Mouse (Mus musculus) neural tube, embryonic 12.5 days (tissue): ENCODE results near the gene Ahnak2. TPM values are rescaled to one million over a fixed set of nuclear protein-coding genes. Genes with fewer than 3 reads are reported as not detected.
A peak's percentile ranks its signal among the peaks of the same experiment; 100 is the strongest.

Source experiments
- ATAC-seq: fragments of 200-750 bp; cut with Nextera tagmentation; 2 replicates; pipeline ENCODE4 v1.8.0; 2017; ENCODE audit warnings: low read depth, mild to moderate bottlenecking, moderate TSS enrichment, moderate library complexity; ENCODE audit not compliant: low FRiP score
- H3K27ac ChIP-seq: fragments of 300-500 bp; sonication (generic); 2 replicates; pipeline ENCODE4 v1.5.1; 2016
- H3K27me3 ChIP-seq: fragments of 300-500 bp; sonication (generic); replicated peaks from 2 replicates; pipeline ENCODE4 v1.6.1; 2016; ENCODE audit warnings: mild to moderate bottlenecking
- H3K36me3 ChIP-seq: fragments of 300-500 bp; sonication (generic); 2 replicates; pipeline ENCODE4 v1.6.1; 2016; ENCODE audit warnings: mild to moderate bottlenecking
- H3K4me1 ChIP-seq: fragments of 300-500 bp; sonication (generic); 2 replicates; pipeline ENCODE4 v1.6.1; 2016
- H3K4me2 ChIP-seq: fragments of 300-500 bp; sonication (generic); replicated peaks from 2 replicates; pipeline ENCODE4 v1.6.1; 2016; ENCODE audit warnings: mild to moderate bottlenecking
- H3K4me3 ChIP-seq: fragments of 300-500 bp; sonication (generic); 2 replicates; pipeline ENCODE4 v1.5.1; 2016
- H3K9ac ChIP-seq: fragments of 300-500 bp; sonication (generic); 2 replicates; pipeline ENCODE4 v1.6.1; 2016; ENCODE audit warnings: mild to moderate bottlenecking
- H3K9me3 ChIP-seq: fragments of 300-500 bp; sonication (generic); 2 replicates; pipeline ENCODE4 v1.6.1; 2016; ENCODE audit warnings: mild to moderate bottlenecking
- WGBS: fragments of 180-500 bp; shearing (Covaris S2); methylation state at CpG from one replicate; pipeline ENCODE4 v1.1.7; 2016; 5-methylcytosine and 5-hydroxymethylcytosine counted together
- polyA plus RNA-seq: library from polyadenylated mRNA; unstranded; fragments of >200 nt; fragmentation: Nextera tagmentation; extraction: Ambion mirVana; gene quantifications from 2 replicates; pipeline ENCODE4 v1.2.1, GENCODE M21; 2016

Gene Ahnak2
- polyA plus RNA-seq, 1 experiment from 2014 or later, result 0.93 TPM

DNA sequence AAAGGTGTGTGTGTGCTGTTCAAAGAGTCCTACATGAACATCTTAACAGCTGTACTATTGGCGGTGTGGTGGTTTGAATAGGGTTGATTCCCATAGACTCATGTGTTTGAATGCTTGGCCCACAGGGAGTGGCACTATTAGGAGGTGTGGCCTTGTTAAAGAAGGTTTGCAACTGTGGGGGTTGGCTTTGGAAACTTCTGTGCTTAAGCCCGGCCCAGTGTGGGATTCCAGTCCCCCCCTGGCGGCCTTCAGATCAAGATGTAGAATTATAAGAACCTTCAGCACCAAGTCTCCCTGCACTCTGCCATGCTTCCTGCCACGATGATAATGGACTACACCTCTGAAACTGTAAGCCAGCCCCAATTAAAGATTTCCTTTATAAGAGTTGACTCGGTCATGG lies 30.0 kb upstream of the Ahnak2 start:
- ATAC-seq, result no peak
- WGBS, result 93% methylated on average over 5 of the region's 5 CpGs
- Histone ChIP-seq H3K4me1 (peaks cover 24% of the 10 kb centered on the region), H3K4me3 (no peak overlapping the region), H3K9me3 (no peaks in the 10 kb centered on the region), H3K4me2 (no peak overlapping the region), H3K27me3 (no peaks in the 10 kb centered on the region), H3K9ac (no peak overlapping the region), H3K36me3 (peaks cover 16% of the 10 kb centered on the region), H3K27ac (no peak overlapping the region)

DNA sequence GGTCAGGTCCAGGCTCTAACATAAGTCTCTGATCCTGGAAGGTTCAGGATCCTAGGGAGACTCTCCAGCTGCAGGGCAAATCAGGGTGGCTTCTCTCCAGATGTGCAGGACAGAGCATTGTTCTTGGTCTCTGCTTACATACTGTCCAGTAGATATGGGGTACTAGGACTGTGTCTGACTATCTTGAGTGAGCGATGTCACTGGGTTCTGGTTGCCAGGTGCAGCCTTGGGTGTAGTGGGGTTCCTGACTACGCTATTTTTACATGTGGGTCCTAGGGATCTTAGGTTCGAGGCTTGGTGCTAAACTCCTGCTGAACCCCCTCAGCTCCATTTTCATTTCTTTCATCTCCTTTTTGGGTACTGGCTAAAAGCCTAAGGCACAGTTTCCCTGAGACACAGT lies 28.1 kb upstream of the Ahnak2 start:
- ATAC-seq, result no peak
- H3K27me3 ChIP-seq, result no peaks in the 10 kb centered on the region
- peak overlapping the region; percentile 71 for H3K9ac ChIP-seq
- peak overlapping the region; percentile 80 for H3K4me2 ChIP-seq
- peak overlapping the region; percentile 96 for H3K4me3 ChIP-seq
- WGBS, result 91% methylated on average over 3 of the region's 3 CpGs
- H3K9me3 ChIP-seq, result no peaks in the 10 kb centered on the region
- peaks cover 29% of the 10 kb centered on the region for H3K36me3 ChIP-seq
- no peak overlapping the region for H3K27ac ChIP-seq
- H3K4me1 ChIP-seq, result peaks cover 38% of the 10 kb centered on the region

DNA sequence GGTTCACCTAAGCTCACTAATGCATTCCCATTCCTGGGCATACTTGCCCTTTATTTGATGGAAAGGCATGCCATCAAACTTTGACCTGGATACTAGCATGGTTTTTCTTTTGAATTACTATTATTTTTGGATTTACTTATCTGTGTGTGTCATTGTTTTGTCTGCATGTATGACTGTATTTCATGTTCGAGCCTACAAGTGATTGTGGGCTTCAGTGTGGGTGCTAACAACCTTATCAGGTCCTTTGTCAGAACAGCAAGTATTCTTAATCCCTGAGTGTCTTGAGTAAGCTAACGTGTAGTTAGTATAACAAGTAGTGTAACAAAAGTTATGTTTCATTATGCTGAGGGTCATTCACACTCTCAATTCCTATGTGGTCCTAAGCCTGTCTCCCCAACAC lies 27.7 kb upstream of the Ahnak2 start:
- ATAC-seq, result no peak
- peak overlapping the region; percentile 33; the same call in 1 of the 2 replicates for H3K27ac ChIP-seq
- peaks cover 41% of the 10 kb centered on the region for H3K4me1 ChIP-seq
- no peaks in the 10 kb centered on the region for H3K9me3 ChIP-seq
- WGBS, result 42% methylated on average over 2 of the region's 2 CpGs
- peak overlapping the region; percentile 96 for H3K4me3 ChIP-seq
- peak overlapping the region; percentile 80 for H3K4me2 ChIP-seq
- peak overlapping the region; percentile 71 for H3K9ac ChIP-seq
- peaks cover 31% of the 10 kb centered on the region for H3K36me3 ChIP-seq
- no peaks in the 10 kb centered on the region for H3K27me3 ChIP-seq

DNA sequence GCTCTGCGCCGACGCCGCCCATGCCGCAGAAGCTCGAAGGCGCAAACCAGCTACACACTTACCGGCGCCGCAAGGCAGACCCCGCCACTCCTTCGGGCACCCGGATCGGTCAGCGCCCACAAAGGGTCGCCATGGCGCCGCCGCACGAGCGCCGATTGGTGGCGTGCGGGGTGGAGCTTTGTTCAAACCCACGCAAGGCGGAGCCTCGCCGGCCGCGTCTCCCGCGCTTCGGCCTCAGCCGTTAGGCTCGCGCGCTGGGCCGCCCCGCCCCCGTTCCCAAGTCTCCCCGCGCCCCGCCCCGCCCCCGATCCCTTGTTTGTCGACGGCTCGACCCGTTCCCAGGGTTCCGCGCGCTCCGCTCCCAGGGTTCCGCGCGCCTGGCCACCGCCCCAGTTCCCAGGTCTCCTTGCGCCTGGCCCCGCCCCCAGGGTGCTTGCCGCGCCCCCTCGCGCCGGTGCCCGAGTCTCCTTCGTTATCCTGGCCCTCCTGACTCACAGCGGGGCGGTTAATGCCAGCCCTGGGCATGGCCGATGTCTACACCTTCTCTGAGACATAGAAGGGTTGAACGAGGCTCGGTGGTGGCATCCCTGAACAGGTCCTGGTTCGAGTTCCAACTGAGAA lies 26.9 kb upstream of the Ahnak2 start, which contains the start of gene Cdca4:
Gene Cdca4 (minus strand): TSS at position 180 of the 621 bp plus-strand sequence.
- Histone ChIP-seq H3K4me1 (peaks cover 45% of the 10 kb centered on the region), H3K36me3 (peaks cover 39% of the 10 kb centered on the region)
- peak; percentile 96 for ATAC-seq

DNA sequence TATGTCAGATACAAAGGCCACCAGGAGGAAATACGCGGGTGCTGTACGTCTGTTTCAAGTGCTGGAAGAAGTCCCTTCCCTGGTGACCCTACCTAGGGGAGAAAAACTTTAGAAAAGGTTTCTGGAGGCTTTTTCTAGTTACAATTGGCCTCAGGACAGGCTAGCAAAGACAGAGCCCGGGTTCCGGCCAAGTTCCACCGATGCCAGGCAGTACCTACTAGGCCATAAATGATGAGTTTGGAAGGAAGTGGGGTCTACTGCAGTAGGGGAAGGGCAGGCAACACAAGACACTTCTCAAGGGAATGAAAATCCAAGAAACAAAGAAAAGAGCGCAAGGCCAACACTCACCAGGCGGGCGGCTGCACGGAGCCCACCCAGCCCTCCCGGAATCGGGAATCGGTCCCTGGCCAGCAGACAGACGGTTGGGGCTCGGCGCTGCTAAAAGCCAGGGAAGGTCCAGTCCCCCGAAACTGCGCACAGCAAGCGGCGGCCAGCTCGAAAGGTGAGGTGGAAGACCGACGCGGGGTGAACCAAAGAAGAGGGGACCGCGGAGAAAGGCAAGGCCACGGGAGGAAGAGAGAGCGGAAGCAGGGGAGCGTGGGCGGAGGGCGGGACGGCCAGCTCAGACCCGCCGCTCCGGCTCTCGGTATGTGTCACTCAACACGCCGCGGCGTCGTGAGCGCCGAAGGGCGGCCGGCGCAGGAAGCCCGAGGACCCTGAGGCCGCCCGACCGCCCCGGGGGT lies 26.2 kb upstream of the Ahnak2 start:
- Histone ChIP-seq H3K9ac (peak overlapping the region; percentile 96), H3K27ac (peak overlapping the region; percentile 75), H3K9me3 (no peaks in the 10 kb centered on the region), H3K4me3 (peak overlapping the region; percentile 96), H3K4me1 (peaks cover 48% of the 10 kb centered on the region), H3K4me2 (peak overlapping the region; percentile 80), H3K36me3 (peaks cover 44% of the 10 kb centered on the region), H3K27me3 (no peaks in the 10 kb centered on the region)
- under 1% methylated on average over 51 of the region's 51 CpGs for WGBS
- peak; percentile 80 for ATAC-seq

More for the DNA sequence above, 26.9 kb upstream of the Ahnak2 start, which contains the start of gene Cdca4:
- peak within 1 kb of the TSS; percentile 96 for H3K9ac ChIP-seq
- H3K27me3 ChIP-seq, result no peaks in the 10 kb centered on the region
- peak within 1 kb of the TSS; percentile 80 for H3K4me2 ChIP-seq
- peak within 1 kb of the TSS; percentile 75 for H3K27ac ChIP-seq
- WGBS, result under 1% methylated on average over 72 of the region's 72 CpGs
- H3K9me3 ChIP-seq, result no peaks in the 10 kb centered on the region
- H3K4me3 ChIP-seq, result peak within 1 kb of the TSS; percentile 96

DNA sequence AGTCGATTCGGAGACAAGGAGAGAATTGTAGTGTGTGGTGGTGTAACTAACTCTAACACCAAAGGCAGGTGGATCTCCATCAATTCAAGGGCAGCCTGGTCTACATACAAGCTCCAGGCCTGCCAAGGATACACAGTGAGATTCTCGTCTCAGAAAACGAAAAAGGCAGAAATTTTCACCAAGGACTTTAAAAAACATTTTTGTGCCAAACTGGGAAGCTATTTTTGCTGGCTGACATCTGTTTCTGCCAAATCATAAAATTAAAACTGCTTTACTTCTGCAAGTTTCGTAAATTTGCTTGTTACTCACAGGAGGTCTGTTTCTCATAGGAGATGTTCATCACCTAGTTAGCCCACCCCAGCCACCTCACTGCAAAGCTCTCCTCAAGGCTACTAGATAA lies 23.4 kb upstream of the Ahnak2 start:
- no peak overlapping the region for H3K4me3 ChIP-seq
- ATAC-seq, result no peak
- no peak overlapping the region for H3K27ac ChIP-seq
- peak overlapping the region; percentile 80 for H3K4me2 ChIP-seq
- H3K9me3 ChIP-seq, result no peaks in the 10 kb centered on the region
- no peaks in the 10 kb centered on the region for H3K27me3 ChIP-seq
- no peak overlapping the region for H3K9ac ChIP-seq
- peaks cover 48% of the 10 kb centered on the region for H3K36me3 ChIP-seq
- peaks cover 48% of the 10 kb centered on the region for H3K4me1 ChIP-seq
- WGBS, result 92% methylated on average over 5 of the region's 5 CpGs

DNA sequence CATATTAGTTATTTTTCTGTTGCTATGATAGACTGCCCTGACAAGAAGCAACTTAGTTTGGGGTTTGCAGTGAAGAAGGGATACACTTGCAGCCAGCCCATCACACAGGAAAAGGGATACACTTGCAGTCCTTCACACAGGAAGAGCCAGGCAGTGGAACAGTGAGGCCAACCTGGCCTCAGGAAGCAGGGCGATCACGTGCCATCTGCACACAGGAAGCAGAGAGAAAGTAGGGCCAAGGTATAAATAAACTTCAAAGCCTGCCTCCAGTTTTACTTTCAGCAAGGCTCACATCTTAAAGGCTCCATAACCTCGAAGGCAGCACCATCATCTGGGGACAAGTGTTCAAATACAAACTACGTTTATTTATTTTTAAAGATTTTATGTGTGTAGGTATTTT lies 20.8 kb upstream of the Ahnak2 start:
- ATAC-seq, result no peak
- H3K27me3 ChIP-seq, result no peaks in the 10 kb centered on the region
- 84% methylated on average over 4 of the region's 4 CpGs for WGBS
- no peak overlapping the region for H3K4me2 ChIP-seq
- no peaks in the 10 kb centered on the region for H3K9me3 ChIP-seq
- peak overlapping the region; percentile 29; the same call in 1 of the 2 replicates for H3K9ac ChIP-seq
- H3K27ac ChIP-seq, result no peak overlapping the region
- H3K4me1 ChIP-seq, result peaks cover 38% of the 10 kb centered on the region
- H3K36me3 ChIP-seq, result peaks cover 73% of the 10 kb centered on the region
- no peak overlapping the region for H3K4me3 ChIP-seq

DNA sequence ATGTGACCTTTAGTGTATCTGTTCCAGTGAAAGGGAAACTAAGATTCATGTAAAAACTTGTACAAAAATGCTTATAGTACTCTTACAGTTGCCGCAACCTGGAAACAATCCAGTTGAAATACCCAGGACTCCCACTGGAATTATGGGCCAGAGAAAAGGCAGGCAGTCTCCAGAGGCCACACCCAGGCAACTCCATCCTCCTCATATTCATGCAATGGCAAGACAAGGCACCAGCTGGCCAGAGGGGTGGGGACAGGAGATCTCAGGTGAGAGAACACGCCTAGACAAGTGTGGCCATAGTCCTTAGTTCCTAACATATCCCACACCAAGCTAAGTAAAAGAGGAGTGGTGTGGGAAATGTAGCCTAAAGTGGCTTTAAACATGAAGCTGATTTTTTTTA lies 20.2 kb upstream of the Ahnak2 start:
- Histone ChIP-seq H3K4me2 (no peak overlapping the region), H3K27me3 (no peaks in the 10 kb centered on the region), H3K9ac (no peak overlapping the region), H3K36me3 (peaks cover 78% of the 10 kb centered on the region), H3K9me3 (no peaks in the 10 kb centered on the region), H3K4me3 (no peak overlapping the region), H3K4me1 (peaks cover 33% of the 10 kb centered on the region), H3K27ac (no peak overlapping the region)
- 80% methylated on average over 2 of the region's 2 CpGs for WGBS
- no peak for ATAC-seq

DNA sequence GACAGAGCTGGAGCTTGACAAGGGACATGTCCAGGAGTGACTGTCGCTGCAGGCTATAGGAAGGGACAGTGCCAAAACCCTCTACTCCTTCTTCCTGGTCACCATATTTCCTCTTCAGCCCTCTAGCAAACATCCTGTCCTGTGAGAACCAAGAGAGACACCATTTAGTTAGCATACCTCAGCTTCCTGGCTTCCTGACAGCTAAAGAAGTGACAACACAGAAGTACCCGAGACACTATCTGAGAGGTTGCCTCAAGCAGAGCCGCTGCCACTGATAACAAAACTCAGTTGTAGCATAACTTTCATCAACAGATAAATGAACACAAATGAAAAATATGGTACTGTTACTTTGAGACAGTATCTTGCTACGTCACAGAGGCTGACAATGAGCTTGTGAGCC lies 19.5 kb upstream of the Ahnak2 start:
- no peak overlapping the region for H3K4me2 ChIP-seq

DNA sequence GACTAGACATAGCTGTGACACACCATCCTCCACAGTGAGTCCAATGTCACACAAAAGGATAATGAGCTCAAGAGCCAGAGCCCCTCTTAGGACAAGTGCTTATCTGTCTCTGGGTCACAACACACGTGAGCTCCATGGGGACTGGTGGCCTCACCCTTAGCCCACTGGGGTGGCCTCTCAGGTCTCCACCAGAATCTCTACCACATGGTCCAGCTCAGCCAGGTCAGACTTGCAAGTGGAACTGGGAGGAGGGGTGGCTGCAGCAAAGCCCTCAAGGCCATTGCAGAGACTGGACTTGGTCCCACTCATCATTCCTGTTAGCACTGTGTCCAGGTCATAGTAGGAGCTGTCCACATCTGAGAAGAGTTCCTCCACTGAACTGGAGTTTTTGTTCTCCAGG lies 18.8 kb upstream of the Ahnak2 start:
- Histone ChIP-seq H3K4me1 (peaks cover 18% of the 10 kb centered on the region), H3K36me3 (peaks cover 75% of the 10 kb centered on the region), H3K4me2 (no peak overlapping the region), H3K27ac (no peak overlapping the region), H3K9me3 (no peaks in the 10 kb centered on the region), H3K9ac (no peak overlapping the region), H3K27me3 (no peaks in the 10 kb centered on the region), H3K4me3 (no peak overlapping the region)
- no peak for ATAC-seq
- 78% methylated on average over 1 of the region's 1 CpGs for WGBS

More for the DNA sequence above, 19.5 kb upstream of the Ahnak2 start:
- no peak overlapping the region for H3K9ac ChIP-seq
- H3K27me3 ChIP-seq, result no peaks in the 10 kb centered on the region
- WGBS, result 92% methylated on average over 4 of the region's 4 CpGs
- no peak overlapping the region for H3K27ac ChIP-seq
- H3K4me1 ChIP-seq, result peaks cover 26% of the 10 kb centered on the region
- H3K9me3 ChIP-seq, result no peaks in the 10 kb centered on the region
- peaks cover 77% of the 10 kb centered on the region for H3K36me3 ChIP-seq
- no peak overlapping the region for H3K4me3 ChIP-seq
- ATAC-seq, result no peak

DNA sequence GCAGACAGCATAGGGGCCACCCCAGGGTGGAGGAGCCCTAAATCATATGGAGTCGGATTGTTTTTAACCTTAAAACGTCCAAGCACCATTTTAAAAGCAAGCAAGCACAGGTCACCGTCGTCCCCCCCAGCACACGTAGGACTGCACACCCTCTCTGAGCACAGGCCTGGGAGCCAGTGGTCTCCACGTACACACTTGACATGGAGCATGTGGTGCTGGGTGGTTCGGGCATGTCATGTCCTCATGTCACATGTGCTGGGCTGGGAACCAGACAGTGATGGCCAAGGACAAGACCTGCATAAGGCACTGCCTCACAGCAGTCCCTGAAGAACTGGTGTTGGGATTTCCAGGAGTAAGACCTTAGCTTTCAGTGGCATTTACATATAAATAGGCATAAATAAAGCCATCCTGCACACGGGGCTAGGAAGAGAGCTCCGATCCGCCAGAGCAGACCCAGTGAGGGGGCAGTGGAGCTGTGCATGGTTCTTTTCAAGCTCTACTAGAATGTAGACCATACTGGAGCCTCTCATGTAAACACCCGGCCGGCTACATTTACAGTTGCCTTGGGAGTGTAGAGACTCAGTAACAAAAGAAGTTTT lies 18.0 kb upstream of the Ahnak2 start:
- no peaks in the 10 kb centered on the region for H3K27me3 ChIP-seq
- no peak overlapping the region for H3K4me3 ChIP-seq
- H3K27ac ChIP-seq, result no peak overlapping the region
- no peak for ATAC-seq
- H3K4me1 ChIP-seq, result peaks cover 15% of the 10 kb centered on the region
- no peak overlapping the region for H3K9ac ChIP-seq
- H3K36me3 ChIP-seq, result peaks cover 73% of the 10 kb centered on the region
- 76% methylated on average over 12 of the region's 12 CpGs for WGBS
- no peaks in the 10 kb centered on the region for H3K9me3 ChIP-seq
- no peak overlapping the region for H3K4me2 ChIP-seq

DNA sequence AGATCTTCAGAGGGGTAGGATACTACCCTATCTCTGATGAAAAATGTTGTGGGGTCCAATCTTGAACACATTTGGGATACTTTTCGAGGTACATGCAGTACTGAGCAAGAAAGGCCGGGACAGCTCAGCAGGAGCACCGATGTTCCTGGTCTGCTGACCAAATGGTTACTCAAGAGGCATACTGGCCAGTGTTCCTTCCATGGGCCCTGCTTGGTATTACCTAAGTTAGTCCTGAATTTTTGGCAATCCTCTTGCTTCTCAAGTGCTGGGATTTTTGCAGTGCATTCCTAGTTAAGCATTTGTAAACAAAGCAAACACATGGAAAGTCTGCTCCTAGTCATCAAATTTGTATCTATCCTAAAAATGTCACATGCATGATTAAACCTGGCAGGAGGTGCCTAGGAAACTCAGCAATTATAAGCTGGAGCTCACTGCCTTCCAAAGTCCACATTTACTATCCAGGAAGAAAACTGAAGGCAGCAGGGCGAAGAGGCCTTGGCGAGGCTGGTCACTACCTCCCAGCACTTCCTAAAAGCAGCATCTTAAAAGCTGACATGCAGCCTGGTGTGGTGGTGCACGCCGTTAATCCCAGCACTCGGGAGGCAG lies 16.7 kb upstream of the Ahnak2 start:
- Histone ChIP-seq H3K27ac (no peak overlapping the region), H3K9me3 (no peaks in the 10 kb centered on the region), H3K4me1 (peaks cover 9% of the 10 kb centered on the region), H3K36me3 (peaks cover 72% of the 10 kb centered on the region), H3K4me3 (no peak overlapping the region), H3K4me2 (no peak overlapping the region), H3K27me3 (no peaks in the 10 kb centered on the region), H3K9ac (no peak overlapping the region)
- WGBS, result 93% methylated on average over 8 of the region's 8 CpGs
- no peak for ATAC-seq
